8 mouse cellular contexts compared by ENCODE assay signal in genomic region chr7:3644672-3645487, GRCm38 (mm10). TPM values are rescaled to one million over a fixed set of nuclear protein-coding genes. Genes with fewer than 3 reads are reported as not detected.
DNase-seq lines count a peak whose midpoint lies in the region; ATAC-seq and TF ChIP-seq lines count a peak whose summit lies in the region.

TSS of gene Cnot3 (plus strand) at chr7:3645268.

- no peaks in the 10 kb centered on the region for H3K9me3 ChIP-seq in embryonic facial prominence, embryonic 13.5 days
- no peaks in the 10 kb centered on the region for H3K9me3 ChIP-seq in limb, embryonic 12.5 days
- H3K9me3 ChIP-seq in midbrain, embryonic 15.5 days = no peaks in the 10 kb centered on the region

- H3K36me3 ChIP-seq in embryonic facial prominence, embryonic 13.5 days = peaks cover 25% of the 10 kb centered on the region
- H3K36me3 ChIP-seq in kidney, adult 2 months (ENCODE audit: control insufficient read depth, insufficient read depth, low read length) = no peaks in the 10 kb centered on the region
- H3K36me3 ChIP-seq in limb, embryonic 12.5 days = peaks cover 45% of the 10 kb centered on the region
- peaks cover 13% of the 10 kb centered on the region; the same call in 1 of the 2 replicates for H3K36me3 ChIP-seq in midbrain, embryonic 15.5 days (replicated peaks)
- peaks cover 7% of the 10 kb centered on the region for H3K36me3 ChIP-seq in spleen, adult 2 months (ENCODE audit: control insufficient read depth, insufficient read depth, low read length)

- TF ChIP-seq CTCF in kidney, adult 2 months (conservative IDR thresholded peaks at IDR 0.05; ENCODE audit: insufficient read depth, insufficient read length, low read depth, low read length) = no peak
- no peak for TF ChIP-seq CTCF in spleen, adult 2 months (IDR thresholded peaks at IDR 0.05; ENCODE audit: extremely low read depth, insufficient read depth, insufficient read length, insufficient replicate concordance)

- H3K4me1 ChIP-seq in embryonic facial prominence, embryonic 13.5 days = peaks cover 27% of the 10 kb centered on the region
- peaks cover 14% of the 10 kb centered on the region for H3K4me1 ChIP-seq in kidney, adult 2 months (ENCODE audit: control insufficient read depth, insufficient read depth, low read length)
- H3K4me1 ChIP-seq in limb, embryonic 12.5 days (replicated peaks) = peaks cover 30% of the 10 kb centered on the region
- H3K4me1 ChIP-seq in midbrain, embryonic 15.5 days = peaks cover 40% of the 10 kb centered on the region
- H3K4me1 ChIP-seq in spleen, adult 2 months (ENCODE audit: control insufficient read depth, insufficient read depth, insufficient read length) = peaks cover 12% of the 10 kb centered on the region; the same call in 1 of the 2 replicates

- H3K9ac ChIP-seq in embryonic facial prominence, embryonic 13.5 days = peak within 1 kb of the TSS; percentile 99
- H3K9ac ChIP-seq in limb, embryonic 12.5 days (replicated peaks) = peak within 1 kb of the TSS; percentile 100
- peak within 1 kb of the TSS; percentile 96 for H3K9ac ChIP-seq in midbrain, embryonic 15.5 days

- ATAC-seq in embryonic facial prominence, embryonic 13.5 days (ENCODE audit: insufficient number of reproducible peaks, insufficient read depth, low FRiP score, low TSS enrichment, low read depth) = peak; percentile 99
- ATAC-seq in limb, embryonic 12.5 days (ENCODE audit: insufficient number of reproducible peaks, insufficient read depth, low FRiP score, low TSS enrichment, low read depth) = peak; percentile 99
- ATAC-seq in midbrain, embryonic 15.5 days (replicated peaks) = peak; percentile 98

- H3K4me3 ChIP-seq in embryonic facial prominence, embryonic 13.5 days = peak within 1 kb of the TSS; percentile 97
- H3K4me3 ChIP-seq in kidney, adult 2 months (ENCODE audit: insufficient read depth, low read depth, low read length) = peak within 1 kb of the TSS; percentile 99
- peak within 1 kb of the TSS; percentile 98 for H3K4me3 ChIP-seq in limb, embryonic 12.5 days (replicated peaks)
- H3K4me3 ChIP-seq in midbrain, embryonic 15.5 days = peak within 1 kb of the TSS; percentile 92
- H3K4me3 ChIP-seq in spleen, adult 2 months (ENCODE audit: extremely low read depth, insufficient read depth, insufficient read length) = peak within 1 kb of the TSS; percentile 99

- peak; percentile 32 for TF ChIP-seq POLR2A in kidney, adult 2 months (IDR thresholded peaks at IDR 0.05; ENCODE audit: low read depth, low read length)
- TF ChIP-seq POLR2A in spleen, adult 2 months (IDR thresholded peaks at IDR 0.05; ENCODE audit: low read depth, low read length) = peak; percentile 67

- peak within 1 kb of the TSS; percentile 98 for H3K27ac ChIP-seq in embryonic facial prominence, embryonic 13.5 days
- H3K27ac ChIP-seq in kidney, adult 2 months (ENCODE audit: insufficient read depth, low read depth, low read length) = peak within 1 kb of the TSS; percentile 94
- peak within 1 kb of the TSS; percentile 96 for H3K27ac ChIP-seq in limb, embryonic 12.5 days
- peak within 1 kb of the TSS; percentile 96 for H3K27ac ChIP-seq in midbrain, embryonic 15.5 days
- H3K27ac ChIP-seq in spleen, adult 2 months (ENCODE audit: insufficient read depth, low read length) = peak within 1 kb of the TSS; percentile 97

- under 1% methylated on average over 53 of the region's 58 CpGs for WGBS in embryonic facial prominence, embryonic 13.5 days
- WGBS in kidney, adult 2 months = 1% methylated on average over 58 of the region's 58 CpGs
- under 1% methylated on average over 56 of the region's 58 CpGs for whole genome bisulfite sequencing in limb, embryonic 12.5 days
- under 1% methylated on average over 57 of the region's 58 CpGs for WGBS in midbrain, embryonic 15.5 days
- WGBS in spleen, adult 2 months = under 1% methylated on average over 58 of the region's 58 CpGs

- DNase-seq in 3134 (ENCODE audit: extremely low read depth, insufficient read length, low spot score) = peak; percentile 95
- peak; percentile 97 to 98 for DNase-seq in adrenal gland, postnatal 36 days
- peak; percentile 98 to 100 for DNase-seq in heart, adult 18-20 months
- DNase-seq in kidney, adult 2 months = peak; percentile 100
- DNase-seq in spleen, adult 2 months (ENCODE audit: low read depth in 1 of 2, low spot score in 2 of 2) = peak; percentile 95 to 100

- peak within 1 kb of the TSS; percentile 86 for H3K4me2 ChIP-seq in embryonic facial prominence, embryonic 13.5 days
- H3K4me2 ChIP-seq in limb, embryonic 12.5 days = peak within 1 kb of the TSS; percentile 94
- peak within 1 kb of the TSS; percentile 70 for H3K4me2 ChIP-seq in midbrain, embryonic 15.5 days

- H3K27me3 ChIP-seq in embryonic facial prominence, embryonic 13.5 days = no peaks in the 10 kb centered on the region
- no peaks in the 10 kb centered on the region for H3K27me3 ChIP-seq in kidney, adult 2 months (replicated peaks; ENCODE audit: control insufficient read depth, insufficient read depth, low read length)
- no peaks in the 10 kb centered on the region for H3K27me3 ChIP-seq in limb, embryonic 12.5 days
- H3K27me3 ChIP-seq in midbrain, embryonic 15.5 days (replicated peaks) = no peaks in the 10 kb centered on the region
- H3K27me3 ChIP-seq in spleen, adult 2 months (ENCODE audit: control insufficient read depth, insufficient read depth, low read length) = no peaks in the 10 kb centered on the region

RNA-seq across cellular contexts. Expression of gene Cnot3, which starts in this region (rescaled TPM):
- 10 to 100 TPM; 47.5 to 47.6 TPM for total RNA-seq in adrenal gland, postnatal 36 days (2021)
- polyA plus RNA-seq in embryonic facial prominence, embryonic 13.5 days (2015; fragmentation: Nextera tagmentation; extraction: Ambion mirVana) = 65.6 and 66.0 TPM in 2 replicates
- total RNA-seq in heart, adult 18-20 months (2021) = 10 to 100 TPM; 17.8 to 23.0 TPM
- polyA plus RNA-seq in kidney, adult 2 months (2012; rRNA removed) = 41.9 and 45.0 TPM in 2 replicates
- polyA plus RNA-seq in limb, embryonic 12.5 days (2016; fragmentation: Nextera tagmentation; extraction: Ambion mirVana) = 69.5 and 70.3 TPM in 2 replicates
- polyA plus RNA-seq in midbrain, embryonic 15.5 days (2015; fragmentation: Nextera tagmentation; extraction: Ambion mirVana) = 47.6 and 48.4 TPM in 2 replicates
- 94.1 and 111 TPM in 2 replicates for polyA plus RNA-seq in spleen, adult 2 months (2012; rRNA removed)

Comparison
In these comparisons a context has a peak if more than half of its experiments do, and no peak if none do; other contexts are left out.
1. Peak in every context shown above with its lines: DNase-seq, ATAC-seq, H3K4me3 ChIP-seq and H3K27ac ChIP-seq.